Mouse (Mus musculus): ENCODE measurements around the gene Fscn1. TPM values are rescaled to one million over a fixed set of nuclear protein-coding genes. Genes with fewer than 3 reads are reported as not detected.

The Fscn1 gene
- polyA plus RNA-seq, 1 experiment from 2014 or later, result 806 TPM

- Histone ChIP-seq H3K36me3 (no peaks in the 10 kb centered on the region), H3K27ac (peak overlapping the region; percentile 87), H3K9me3 (replicated peaks) (no peaks in the 10 kb centered on the region), H3K4me1 (peaks cover 37% of the 10 kb centered on the region), H3K27me3 (ENCODE audit: low read depth, poor library complexity, severe bottlenecking) (no peaks in the 10 kb centered on the region), H3K4me3 (peak overlapping the region; percentile 25)
- DNase-seq (ENCODE audit: low spot score), result peak; percentile 61
- 10% methylated on average over 13 of the region's 13 CpGs for WGBS
Observed at GRCm38 (mm10) chr5:142926204-142926939, 33.8 kb upstream of the Fscn1 start.

- no peak for DNase-seq (ENCODE audit: low spot score)
- Histone ChIP-seq H3K4me1 (peaks cover 41% of the 10 kb centered on the region), H3K27me3 (ENCODE audit: low read depth, poor library complexity, severe bottlenecking) (no peaks in the 10 kb centered on the region), H3K36me3 (no peaks in the 10 kb centered on the region), H3K9me3 (replicated peaks) (no peaks in the 10 kb centered on the region), H3K4me3 (no peak overlapping the region), H3K27ac (peak overlapping the region; percentile 87)
- 34% methylated on average over 3 of the region's 3 CpGs for WGBS
Observed at GRCm38 (mm10) chr5:142926940-142927228, 33.3 kb upstream of the Fscn1 start.

- Histone ChIP-seq H3K4me3 (no peak overlapping the region), H3K4me1 (peaks cover 46% of the 10 kb centered on the region), H3K9me3 (replicated peaks) (no peaks in the 10 kb centered on the region), H3K36me3 (no peaks in the 10 kb centered on the region), H3K27me3 (ENCODE audit: low read depth, poor library complexity, severe bottlenecking) (no peaks in the 10 kb centered on the region), H3K27ac (peak overlapping the region; percentile 87)
- DNase-seq (ENCODE audit: low spot score), result no peak
- WGBS, result 92% methylated on average over 12 of the region's 12 CpGs
Observed at GRCm38 (mm10) chr5:142927341-142927930, 32.7 kb upstream of the Fscn1 start.

DNA sequence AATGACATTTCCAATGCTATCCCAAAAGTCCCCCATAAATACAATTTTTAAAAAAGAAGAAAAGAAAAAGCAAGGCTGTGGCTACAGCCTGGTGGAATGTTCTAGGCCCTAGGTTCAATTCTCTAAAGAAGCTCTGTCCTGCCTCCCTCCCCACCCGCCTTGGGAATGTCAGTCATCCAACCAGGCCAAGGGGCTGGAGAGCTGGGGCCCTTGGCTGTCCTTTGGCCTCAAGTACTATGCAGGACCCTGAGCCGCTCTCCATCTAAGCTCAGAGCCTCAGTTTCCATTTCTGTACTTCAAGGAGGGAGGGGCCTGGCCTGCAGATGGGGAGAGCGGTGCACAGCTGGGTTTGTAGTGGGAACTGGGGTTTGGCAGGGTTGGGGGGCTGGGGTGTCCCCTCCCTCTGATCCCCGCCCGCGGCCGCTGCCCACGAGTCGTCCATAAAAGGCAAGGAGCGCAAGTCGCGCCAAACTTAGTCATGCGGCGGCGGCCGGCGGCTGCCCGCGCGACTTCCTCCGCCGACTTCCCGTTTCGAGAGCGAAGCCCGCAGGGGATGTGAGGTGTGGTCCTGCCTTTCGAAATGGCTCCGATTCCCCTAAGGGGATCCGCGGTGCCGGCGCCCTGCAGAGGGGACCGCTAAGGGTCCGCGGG lies 31.3 kb upstream of the Fscn1 start:
- H3K27ac ChIP-seq, result peak overlapping the region; percentile 94
- 4% methylated on average over 35 of the region's 35 CpGs for WGBS
- no peaks in the 10 kb centered on the region for H3K36me3 ChIP-seq

GRCm38 (mm10) chr5:142929400-142929752 lies 30.8 kb upstream of the Fscn1 start:
- peak overlapping the region; percentile 55 for H3K4me3 ChIP-seq
- no peaks in the 10 kb centered on the region for H3K36me3 ChIP-seq
- peaks cover 47% of the 10 kb centered on the region for H3K4me1 ChIP-seq
- DNase-seq (ENCODE audit: low spot score), result no peak
- no peaks in the 10 kb centered on the region for H3K9me3 ChIP-seq (replicated peaks)
- no peaks in the 10 kb centered on the region for H3K27me3 ChIP-seq (ENCODE audit: low read depth, poor library complexity, severe bottlenecking)
- WGBS, result 28% methylated on average over 4 of the region's 4 CpGs
- H3K27ac ChIP-seq, result peak overlapping the region; percentile 94

More for the DNA sequence above, 31.3 kb upstream of the Fscn1 start:
- Histone ChIP-seq H3K27me3 (ENCODE audit: low read depth, poor library complexity, severe bottlenecking) (no peaks in the 10 kb centered on the region), H3K9me3 (replicated peaks) (no peaks in the 10 kb centered on the region), H3K4me3 (peak overlapping the region; percentile 55), H3K4me1 (peaks cover 47% of the 10 kb centered on the region)
- DNase-seq (ENCODE audit: low spot score), result peak; percentile 82

DNA sequence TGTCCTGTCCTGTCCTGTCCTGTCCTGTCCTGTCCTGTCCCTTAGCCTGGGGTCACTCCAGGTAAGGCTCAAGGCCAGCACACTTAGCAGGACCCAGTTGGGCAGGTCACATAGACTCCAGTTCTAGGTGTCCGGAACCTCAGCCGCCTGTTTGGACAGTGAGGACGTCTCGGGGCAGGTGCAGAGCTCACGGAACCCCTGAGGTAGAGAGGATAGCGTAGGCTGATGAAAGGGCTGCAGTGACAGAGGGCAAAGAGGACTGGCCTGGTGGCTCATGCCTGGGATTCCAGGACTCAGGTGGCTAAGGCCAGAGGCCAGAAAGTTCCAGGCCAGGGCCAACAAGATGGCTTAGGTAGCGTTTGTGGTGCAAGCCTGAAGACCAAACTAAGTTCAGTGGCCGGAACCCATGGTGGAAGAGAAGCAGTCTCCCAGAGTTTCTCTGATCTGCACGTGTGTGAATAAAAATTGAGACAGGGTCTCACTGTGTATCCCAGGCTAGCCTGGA lies 28.9 kb upstream of the Fscn1 start:
- Histone ChIP-seq H3K4me1 (peaks cover 46% of the 10 kb centered on the region), H3K27ac (peak overlapping the region; percentile 42), H3K27me3 (ENCODE audit: low read depth, poor library complexity, severe bottlenecking) (no peaks in the 10 kb centered on the region), H3K36me3 (no peaks in the 10 kb centered on the region), H3K4me3 (no peak overlapping the region), H3K9me3 (replicated peaks) (no peaks in the 10 kb centered on the region)
- WGBS, result 88% methylated on average over 9 of the region's 9 CpGs
- no peak for DNase-seq (ENCODE audit: low spot score)

- H3K36me3 ChIP-seq, result no peaks in the 10 kb centered on the region
- H3K27ac ChIP-seq, result peak overlapping the region; percentile 57; the same call in 1 of the 2 replicates
- no peak overlapping the region for H3K4me3 ChIP-seq
- H3K4me1 ChIP-seq, result peaks cover 42% of the 10 kb centered on the region
- H3K27me3 ChIP-seq (ENCODE audit: low read depth, poor library complexity, severe bottlenecking), result no peaks in the 10 kb centered on the region
- peak; percentile 68 for DNase-seq (ENCODE audit: low spot score)
- WGBS, result 32% methylated on average over 9 of the region's 9 CpGs
- no peaks in the 10 kb centered on the region for H3K9me3 ChIP-seq (replicated peaks)
Observed at GRCm38 (mm10) chr5:142932084-142932685, 28.0 kb upstream of the Fscn1 start.

DNA sequence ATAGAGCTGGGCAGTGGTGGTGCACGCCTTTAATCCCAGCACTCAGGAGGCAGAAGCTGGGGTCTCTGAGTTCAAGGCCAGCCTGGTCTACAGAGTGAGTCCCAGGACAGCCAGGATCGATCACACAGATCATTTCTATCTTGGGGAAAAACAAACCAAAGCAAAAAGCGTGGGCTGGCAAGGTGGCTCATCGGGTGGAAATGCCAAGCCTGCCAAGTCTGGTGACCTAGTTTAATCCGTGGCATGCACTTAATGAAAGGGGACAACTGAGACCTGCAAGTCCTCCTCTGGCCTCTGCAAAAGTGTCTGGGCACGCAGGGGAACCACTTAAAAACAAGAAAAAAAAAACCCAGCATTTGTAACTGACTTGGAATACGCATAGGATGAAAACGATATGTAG lies 27.4 kb upstream of the Fscn1 start:
- no peaks in the 10 kb centered on the region for H3K27me3 ChIP-seq (ENCODE audit: low read depth, poor library complexity, severe bottlenecking)
- peaks cover 37% of the 10 kb centered on the region for H3K4me1 ChIP-seq
- no peak for DNase-seq (ENCODE audit: low spot score)
- no peak overlapping the region for H3K27ac ChIP-seq
- 81% methylated on average over 8 of the region's 8 CpGs for WGBS
- no peaks in the 10 kb centered on the region for H3K36me3 ChIP-seq
- no peak overlapping the region for H3K4me3 ChIP-seq
- H3K9me3 ChIP-seq (replicated peaks), result no peaks in the 10 kb centered on the region

DNA sequence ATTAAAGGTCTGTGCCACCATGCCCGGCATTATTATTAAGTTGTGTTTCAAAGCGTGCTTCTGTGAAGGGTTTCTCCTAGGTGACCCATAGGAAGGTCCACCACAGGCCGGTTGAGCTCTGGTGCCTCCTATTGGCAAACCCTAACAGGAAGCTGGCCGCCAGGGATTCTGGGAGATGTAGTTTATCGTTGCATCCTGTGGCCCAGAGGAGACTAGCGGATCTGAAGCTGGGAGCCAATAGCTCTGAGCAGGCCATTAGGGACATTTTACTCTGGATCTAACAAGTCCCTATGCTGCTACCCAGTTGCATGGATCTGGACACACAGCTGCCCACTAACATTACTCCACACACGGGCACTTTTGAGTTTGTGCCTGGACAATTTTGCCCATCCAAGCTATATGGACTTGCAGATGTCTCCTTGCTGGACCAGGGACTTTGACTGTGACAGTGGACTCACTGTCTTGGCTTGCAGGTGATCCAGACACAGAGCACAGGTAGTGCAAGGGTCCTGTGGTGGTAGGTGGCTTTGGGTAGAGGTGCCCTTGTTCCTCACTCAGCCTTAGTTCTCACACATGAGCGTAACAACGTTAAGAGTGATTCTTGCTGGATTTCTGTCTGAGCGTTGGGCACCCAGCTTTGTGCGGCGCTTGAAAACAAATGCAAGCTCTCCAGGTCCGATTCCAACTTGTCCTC lies 24.4 kb upstream of the Fscn1 start:
- Histone ChIP-seq H3K9me3 (replicated peaks) (no peaks in the 10 kb centered on the region), H3K27ac (peak overlapping the region; percentile 74), H3K4me1 (peaks cover 32% of the 10 kb centered on the region), H3K27me3 (ENCODE audit: low read depth, poor library complexity, severe bottlenecking) (no peaks in the 10 kb centered on the region), H3K36me3 (no peaks in the 10 kb centered on the region), H3K4me3 (peak overlapping the region; percentile 41)
- 19% methylated on average over 13 of the region's 13 CpGs for WGBS
- peak; percentile 84 for DNase-seq (ENCODE audit: low spot score)

- no peaks in the 10 kb centered on the region for H3K36me3 ChIP-seq
- no peaks in the 10 kb centered on the region for H3K9me3 ChIP-seq (replicated peaks)
- peak overlapping the region; percentile 74 for H3K27ac ChIP-seq
- H3K27me3 ChIP-seq (ENCODE audit: low read depth, poor library complexity, severe bottlenecking), result no peaks in the 10 kb centered on the region
- H3K4me3 ChIP-seq, result peak overlapping the region; percentile 41
- WGBS, result 4% methylated on average over 17 of the region's 17 CpGs
- peak; percentile 95 for DNase-seq (ENCODE audit: low spot score)
- H3K4me1 ChIP-seq, result peaks cover 29% of the 10 kb centered on the region
Observed at GRCm38 (mm10) chr5:142936336-142936719, 23.8 kb upstream of the Fscn1 start.

DNA sequence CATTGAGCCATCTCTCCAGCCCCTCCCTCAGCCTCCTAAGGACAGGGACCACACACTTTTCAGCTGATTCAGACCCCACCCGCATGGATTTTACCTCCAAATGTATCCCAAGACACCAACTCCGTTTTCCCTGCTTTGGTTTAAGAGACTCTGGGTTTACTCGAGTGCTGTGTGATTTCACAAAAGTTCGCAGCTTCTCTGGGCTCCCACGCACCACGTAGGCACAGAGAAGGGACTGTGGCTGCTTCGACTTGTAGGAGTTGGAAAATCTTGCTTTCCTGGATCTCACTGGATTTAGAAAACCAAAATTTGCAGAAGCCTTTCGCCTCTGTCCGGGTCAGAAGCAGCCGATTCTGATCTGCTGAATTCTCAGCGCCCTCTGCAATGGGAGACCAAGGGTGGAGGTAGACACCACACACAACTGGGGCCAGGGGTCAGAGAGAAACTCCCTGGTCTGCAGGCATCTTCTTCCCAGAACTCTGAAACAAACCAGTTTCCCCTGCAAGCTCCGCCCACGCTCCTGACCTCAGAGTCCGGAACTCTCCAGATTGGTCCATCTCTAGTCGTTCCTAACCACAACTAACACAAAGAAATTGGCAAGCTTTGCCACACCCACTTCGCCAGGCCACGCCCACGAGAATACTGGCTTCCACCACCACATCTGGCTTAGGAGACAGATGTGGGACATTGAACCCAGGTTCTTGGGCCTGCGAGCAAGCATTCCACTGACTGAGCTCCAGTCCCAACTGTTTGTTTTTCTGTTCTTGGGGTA lies 22.0 kb upstream of the Fscn1 start:
- 35% methylated on average over 19 of the region's 19 CpGs for WGBS
- H3K27ac ChIP-seq, result peak overlapping the region; percentile 25
- peak; percentile 74 for DNase-seq (ENCODE audit: low spot score)
- peaks cover 18% of the 10 kb centered on the region for H3K4me1 ChIP-seq
- H3K36me3 ChIP-seq, result no peaks in the 10 kb centered on the region
- no peaks in the 10 kb centered on the region for H3K27me3 ChIP-seq (ENCODE audit: low read depth, poor library complexity, severe bottlenecking)
- H3K9me3 ChIP-seq (replicated peaks), result no peaks in the 10 kb centered on the region
- peak overlapping the region; percentile 9; the same call in 1 of the 2 replicates for H3K4me3 ChIP-seq

DNA sequence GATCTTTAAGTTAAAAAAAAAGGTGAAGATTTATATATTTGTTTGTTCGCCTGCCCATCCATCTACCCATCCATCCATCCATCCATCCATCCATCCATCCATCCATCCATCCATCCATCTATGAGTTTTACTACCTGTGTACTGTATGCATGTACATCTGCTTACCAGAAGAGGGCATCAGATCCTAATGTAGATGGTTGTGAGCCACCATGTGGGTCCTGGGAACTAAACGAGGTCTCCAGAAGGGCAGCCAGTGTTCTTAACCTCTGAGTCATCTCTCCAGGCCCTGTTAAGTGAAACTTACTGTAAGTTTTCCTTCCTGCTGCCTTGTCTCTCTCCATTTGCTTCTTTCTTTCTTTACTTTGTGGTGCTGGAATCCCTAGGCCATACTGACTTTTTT lies 19.8 kb upstream of the Fscn1 start:
- WGBS, result 68% methylated on average over 2 of the region's 2 CpGs

More for the DNA sequence above, 19.8 kb upstream of the Fscn1 start:
- no peaks in the 10 kb centered on the region for H3K36me3 ChIP-seq
- no peaks in the 10 kb centered on the region for H3K9me3 ChIP-seq (replicated peaks)
- no peaks in the 10 kb centered on the region for H3K27me3 ChIP-seq (ENCODE audit: low read depth, poor library complexity, severe bottlenecking)
- no peak overlapping the region for H3K4me3 ChIP-seq
- no peak overlapping the region for H3K27ac ChIP-seq
- DNase-seq (ENCODE audit: low spot score), result no peak
- peaks cover 22% of the 10 kb centered on the region for H3K4me1 ChIP-seq
